Mouse (Mus musculus) right cerebral cortex, postnatal 14 days (tissue): ENCODE measurements around the gene Senp1.

Source experiments
- DNase-seq: peaks from one replicate; pipeline ENCODE4 v3.0.0; 2022

The Senp1 gene

GRCm38 (mm10) chr15:98093121-98094011, at the start of gene Senp1:
Senp1 (minus strand) TSS chr15:98093744.
- DNase-seq = peak; percentile 90

- DNase-seq = no peak
These were observed 49.0 kb upstream of the Senp1 start for GRCm38 (mm10) chr15:98142515-98142914.

- no peak for DNase-seq
These were observed 47.3 kb upstream of the Senp1 start for GRCm38 (mm10) chr15:98140809-98141208.

- no peak for DNase-seq
These were observed 46.2 kb upstream of the Senp1 start for GRCm38 (mm10) chr15:98139763-98140162.

GRCm38 (mm10) chr15:98136871-98137270, 43.3 kb upstream of the Senp1 start:
- no peak for DNase-seq

- DNase-seq = no peak
These were observed 42.1 kb upstream of the Senp1 start for GRCm38 (mm10) chr15:98135671-98136070.

GRCm38 (mm10) chr15:98134666-98135065, 41.1 kb upstream of the Senp1 start:
- no peak for DNase-seq

- no peak for DNase-seq
These were observed 40.5 kb upstream of the Senp1 start for GRCm38 (mm10) chr15:98134034-98134433.

- DNase-seq = no peak
These were observed 39.9 kb upstream of the Senp1 start for GRCm38 (mm10) chr15:98133471-98133870.

GRCm38 (mm10) chr15:98131942-98132655, 38.6 kb upstream of the Senp1 start:
- DNase-seq = no peak

- DNase-seq = no peak
These were observed 37.9 kb upstream of the Senp1 start for GRCm38 (mm10) chr15:98131451-98131850.

- DNase-seq = no peak
These were observed 37.5 kb upstream of the Senp1 start for GRCm38 (mm10) chr15:98131001-98131400.

GRCm38 (mm10) chr15:98120831-98121230, 27.3 kb upstream of the Senp1 start:
- DNase-seq = no peak

- no peak for DNase-seq
These were observed 25.8 kb upstream of the Senp1 start for GRCm38 (mm10) chr15:98119363-98119762.

GRCm38 (mm10) chr15:98116287-98116686, 22.7 kb upstream of the Senp1 start:
- DNase-seq = no peak

GRCm38 (mm10) chr15:98115779-98116163, 22.2 kb upstream of the Senp1 start:
- DNase-seq = no peak

- DNase-seq = no peak
These were observed 21.6 kb upstream of the Senp1 start for GRCm38 (mm10) chr15:98114852-98115778.

- DNase-seq = no peak
These were observed 20.7 kb upstream of the Senp1 start for GRCm38 (mm10) chr15:98114098-98114851.

- no peak for DNase-seq
These were observed 18.2 kb upstream of the Senp1 start for GRCm38 (mm10) chr15:98111791-98112190.

GRCm38 (mm10) chr15:98108297-98109152, 15.0 kb upstream of the Senp1 start:
- DNase-seq = peak; percentile 81

- DNase-seq = no peak
These were observed 14.3 kb upstream of the Senp1 start for GRCm38 (mm10) chr15:98107703-98108296.
